Mouse (Mus musculus) lung, embryonic 14.5 days (tissue): ENCODE measurements around the gene Ogfr. TPM values are rescaled to one million over a fixed set of nuclear protein-coding genes. Genes with fewer than 3 reads are reported as not detected.

ENCODE experiments used
- ATAC-seq: fragments of 200-750 bp; cut with Nextera tagmentation; 2 replicates; pipeline ENCODE4 v1.8.0; 2017; ENCODE audit warnings: mild to moderate bottlenecking, moderate TSS enrichment, moderate library complexity; ENCODE audit not compliant: insufficient read depth
- DNase-seq: peaks from one replicate; pipeline ENCODE4 v3.0.0-alpha.2; 2015
- H3K27ac ChIP-seq: fragments of 300-500 bp; sonication (generic); 2 replicates; pipeline ENCODE4 v1.5.1; 2014; ENCODE audit warnings: low read depth, mild to moderate bottlenecking, moderate library complexity
- H3K27me3 ChIP-seq: fragments of 300-500 bp; sonication (generic); 2 replicates; pipeline ENCODE4 v1.6.1; 2014; ENCODE audit warnings: low read length, control low read depth; ENCODE audit not compliant: insufficient read depth
- H3K36me3 ChIP-seq: fragments of 300-500 bp; sonication (generic); 2 replicates; pipeline ENCODE4 v1.6.1; 2014; ENCODE audit warnings: control low read depth; ENCODE audit not compliant: insufficient read depth
- H3K4me1 ChIP-seq: fragments of 300-500 bp; sonication (generic); 2 replicates; pipeline ENCODE4 v1.6.1; 2014; ENCODE audit warnings: antibody characterized with exemption, control low read depth; ENCODE audit not compliant: insufficient read depth
- H3K4me2 ChIP-seq: fragments of 300-500 bp; sonication (generic); 2 replicates; pipeline ENCODE4 v1.6.1; 2014; ENCODE audit warnings: mild to moderate bottlenecking
- H3K4me3 ChIP-seq: fragments of 300-500 bp; sonication (generic); 2 replicates; pipeline ENCODE4 v1.5.1; 2014; ENCODE audit warnings: low read depth, low read length
- H3K9ac ChIP-seq: fragments of 300-500 bp; sonication (generic); 2 replicates; pipeline ENCODE4 v1.6.1; 2014
- H3K9me3 ChIP-seq: fragments of 300-500 bp; sonication (generic); 2 replicates; pipeline ENCODE4 v1.6.1; 2016; ENCODE audit warnings: low read depth, low read length, control low read depth
- CTCF ChIP-seq: IDR thresholded peaks from 2 replicates; pipeline ENCODE4 v1.5.1; 2016; ENCODE audit warnings: antibody characterized with exemption, low read depth
- WGBS: fragments of 180-500 bp; shearing (Covaris S2); extraction: QIAGEN DNeasy Blood & Tissue Kit; methylation state at CpG from one replicate; pipeline ENCODE4 v1.1.7; 2014; 5-methylcytosine and 5-hydroxymethylcytosine counted together
- polyA plus RNA-seq: library from polyadenylated mRNA; unstranded; fragments of >200 nt; fragmentation: Nextera tagmentation; extraction: Ambion mirVana; gene quantifications from 2 replicates; pipeline ENCODE4 v1.2.1, GENCODE M21; 2014

The Ogfr gene
- polyA plus RNA-seq, 1 experiment from 2014 or later, result 79.2 TPM

DNA sequence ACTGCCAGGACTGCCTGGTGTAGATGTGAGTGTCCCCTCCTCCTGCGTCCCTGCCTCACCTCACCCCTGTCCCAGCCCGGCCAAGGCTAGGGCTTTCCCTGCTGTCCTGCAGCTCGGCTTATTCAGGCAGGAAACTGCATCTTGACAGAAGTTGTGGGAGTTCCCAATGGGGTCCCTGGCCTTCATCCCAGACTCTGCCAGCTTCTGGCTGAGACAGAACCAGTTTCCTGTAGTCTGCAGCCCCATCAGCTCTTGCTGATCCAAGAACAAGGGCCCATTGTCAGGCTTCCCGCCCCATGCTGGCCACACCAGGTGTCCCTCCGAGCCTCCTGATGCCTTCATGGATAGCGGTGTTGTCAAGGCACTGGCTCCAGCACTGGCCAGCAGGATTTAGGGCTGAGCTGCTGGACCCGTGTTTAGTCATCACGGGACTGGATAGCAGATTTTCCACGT, 11.6 kb downstream of the Ogfr start:
- H3K4me1 ChIP-seq, result no peaks in the 10 kb centered on the region
- no peak for TF ChIP-seq CTCF
- H3K4me2 ChIP-seq, result no peak overlapping the region
- no peaks in the 10 kb centered on the region for H3K9me3 ChIP-seq
- ATAC-seq, result no peak
- H3K27ac ChIP-seq, result no peak overlapping the region
- DNase-seq, result peak; percentile 40
- H3K9ac ChIP-seq, result no peak overlapping the region
- WGBS, result 23% methylated on average over 9 of the region's 9 CpGs
- peaks cover 18% of the 10 kb centered on the region for H3K27me3 ChIP-seq
- peaks cover 5% of the 10 kb centered on the region; the same call in 1 of the 2 replicates for H3K36me3 ChIP-seq
- H3K4me3 ChIP-seq, result no peak overlapping the region

DNA sequence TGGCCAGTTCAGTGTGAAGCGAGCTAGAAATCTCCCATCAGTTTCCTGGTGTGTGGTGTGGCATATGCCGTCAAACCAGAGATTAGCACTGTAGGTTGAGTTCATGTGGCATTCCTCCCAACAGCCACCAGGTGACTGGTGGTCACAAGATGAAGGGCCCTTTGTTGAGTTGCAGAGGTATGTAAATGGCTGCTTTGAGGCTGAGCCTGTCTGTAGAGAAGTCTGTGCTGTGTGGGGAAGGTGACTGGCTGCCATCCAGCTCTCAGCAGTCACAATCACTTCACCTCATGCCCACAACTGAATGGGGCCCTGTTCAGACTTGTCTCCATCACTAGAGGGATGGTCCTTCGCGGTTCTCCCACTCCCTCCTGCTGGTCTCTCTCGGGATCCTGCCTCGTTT, 15.7 kb downstream of the Ogfr start:
- WGBS, result 43% methylated on average over 6 of the region's 6 CpGs
- peak; percentile 48 for ATAC-seq

DNA sequence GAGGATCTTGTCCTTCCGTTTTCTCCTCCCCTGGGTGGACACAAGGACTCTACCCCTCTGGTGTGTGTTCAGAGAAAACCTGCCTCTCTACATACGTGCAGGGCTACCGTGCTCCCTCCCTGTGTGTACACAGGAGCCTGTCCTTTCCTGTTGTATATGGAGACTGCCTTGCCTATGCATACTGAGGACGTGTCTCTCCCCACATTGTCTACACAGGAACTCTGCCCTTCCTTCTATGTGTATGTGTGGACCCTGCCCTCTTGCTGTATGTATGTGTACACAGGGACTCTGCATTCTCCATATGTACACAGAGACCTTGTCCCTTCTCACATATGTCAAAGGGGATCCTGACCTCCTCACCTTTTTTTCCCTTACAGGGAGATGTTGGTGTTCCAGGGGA, 21.2 kb downstream of the Ogfr start:
- no peaks in the 10 kb centered on the region for H3K27me3 ChIP-seq
- H3K9me3 ChIP-seq, result no peaks in the 10 kb centered on the region
- H3K4me1 ChIP-seq, result no peaks in the 10 kb centered on the region
- H3K4me2 ChIP-seq, result no peak overlapping the region
- no peak overlapping the region for H3K4me3 ChIP-seq
- H3K27ac ChIP-seq, result no peak overlapping the region
- H3K36me3 ChIP-seq, result no peaks in the 10 kb centered on the region
- WGBS, result 62% methylated on average over 4 of the region's 4 CpGs
- no peak for TF ChIP-seq CTCF
- ATAC-seq, result no peak
- no peak overlapping the region for H3K9ac ChIP-seq
- DNase-seq, result no peak

More for the DNA sequence above, 15.7 kb downstream of the Ogfr start:
- DNase-seq, result peak; percentile 31
- no peaks in the 10 kb centered on the region for H3K27me3 ChIP-seq
- H3K9me3 ChIP-seq, result no peaks in the 10 kb centered on the region
- H3K9ac ChIP-seq, result no peak overlapping the region
- H3K36me3 ChIP-seq, result no peaks in the 10 kb centered on the region
- 0 out of 2 replicates have a peak, but pooled peaks have one; percentile 31 for TF ChIP-seq CTCF
- H3K4me3 ChIP-seq, result no peak overlapping the region
- H3K4me1 ChIP-seq, result no peaks in the 10 kb centered on the region
- H3K27ac ChIP-seq, result no peak overlapping the region; the same call in 1 of the 2 replicates
- H3K4me2 ChIP-seq, result no peak overlapping the region

DNA sequence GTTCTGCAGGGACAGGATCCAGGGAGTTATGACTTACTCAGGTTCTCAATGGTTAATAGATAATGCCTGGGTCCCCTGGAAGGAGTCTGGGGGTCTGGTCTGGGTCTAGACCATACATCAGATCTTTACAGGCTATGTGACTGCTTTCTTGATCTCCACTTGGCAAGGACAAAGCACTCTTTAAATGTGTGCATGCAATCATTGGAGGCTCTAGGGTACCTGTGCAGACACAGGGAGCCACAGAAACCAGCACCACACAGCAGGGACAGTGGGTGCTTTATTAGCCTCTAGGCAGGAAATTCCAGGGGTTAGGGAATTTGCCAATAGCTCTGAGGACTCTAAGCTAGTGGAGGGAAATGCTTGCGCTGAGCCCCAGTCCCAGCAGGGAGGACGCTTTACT, 22.8 kb downstream of the Ogfr start:
- Histone ChIP-seq H3K27me3 (no peaks in the 10 kb centered on the region), H3K4me3 (no peak overlapping the region), H3K9me3 (no peaks in the 10 kb centered on the region), H3K36me3 (no peaks in the 10 kb centered on the region), H3K4me1 (no peaks in the 10 kb centered on the region), H3K4me2 (no peak overlapping the region), H3K9ac (no peak overlapping the region), H3K27ac (no peak overlapping the region)
- no peak for TF ChIP-seq CTCF
- DNase-seq (no peak), ATAC-seq (no peak)
- WGBS, result 57% methylated on average over 2 of the region's 2 CpGs

DNA sequence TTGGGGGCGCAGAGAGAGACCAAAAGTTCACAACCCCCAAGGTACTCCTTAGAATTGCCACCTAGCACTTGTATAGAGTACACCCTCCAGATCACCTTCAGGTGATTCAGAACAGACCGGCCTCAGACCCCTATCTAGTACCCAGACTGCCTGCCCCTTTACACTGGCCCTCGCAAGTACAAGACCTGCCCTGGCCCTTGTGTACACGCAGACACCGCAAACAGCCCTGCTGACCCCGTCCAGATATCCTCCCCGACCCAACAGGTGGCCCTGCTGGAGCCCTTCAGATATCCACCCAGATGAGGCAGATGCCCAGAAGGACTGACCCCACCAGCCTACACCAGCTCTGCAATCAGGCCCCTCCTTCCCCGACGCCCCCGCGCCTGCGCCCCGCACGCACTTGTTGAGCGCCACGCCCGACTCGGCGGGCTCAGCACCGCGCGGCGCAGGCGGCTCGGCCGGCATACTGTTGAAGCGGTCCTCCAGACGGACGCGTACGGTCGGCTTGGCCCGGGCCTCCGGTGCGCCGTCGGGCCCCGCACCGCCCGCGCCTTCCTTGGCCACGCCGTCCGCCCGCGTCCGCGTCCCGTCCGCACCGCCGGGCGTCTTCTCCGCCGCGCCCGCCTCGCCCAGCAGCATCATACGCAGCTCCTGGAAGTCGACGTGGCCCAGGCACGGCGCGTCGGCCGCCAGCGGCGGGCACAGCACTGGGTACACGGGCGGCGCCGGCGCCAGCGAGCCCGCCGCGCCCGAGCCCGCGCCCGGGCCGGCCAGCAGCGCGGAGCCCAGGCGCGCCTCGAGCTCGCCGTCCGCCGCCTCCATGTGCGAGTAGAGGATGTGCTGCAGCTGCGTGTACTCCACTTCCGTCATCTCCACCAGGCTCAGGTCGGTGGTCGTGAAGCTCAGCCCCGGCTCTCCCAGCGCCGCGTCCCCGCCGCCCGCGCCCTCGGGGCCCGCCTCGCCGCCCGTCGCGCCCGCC, 52.8 kb downstream of the Ogfr start:
- Histone ChIP-seq H3K27ac (no peak overlapping the region), H3K4me3 (peak overlapping the region; percentile 37), H3K36me3 (no peaks in the 10 kb centered on the region), H3K4me1 (no peaks in the 10 kb centered on the region), H3K9me3 (peaks cover 16% of the 10 kb centered on the region), H3K9ac (no peak overlapping the region), H3K4me2 (peak overlapping the region; percentile 53), H3K27me3 (peaks cover 30% of the 10 kb centered on the region)
- peak; percentile 34 for DNase-seq
- 2% methylated on average over 99 of the region's 112 CpGs for WGBS
- ATAC-seq, result peak; percentile 68
- no peak for TF ChIP-seq CTCF

- H3K9ac ChIP-seq, result no peak within 1 kb of the TSS
- no peaks in the 10 kb centered on the region for H3K4me1 ChIP-seq
- no peaks in the 10 kb centered on the region for H3K36me3 ChIP-seq
- ATAC-seq (no peak), DNase-seq (peak; percentile 17)
- peak within 1 kb of the TSS; percentile 37 for H3K4me3 ChIP-seq
- H3K27ac ChIP-seq, result no peak within 1 kb of the TSS
- no peak for TF ChIP-seq CTCF
- H3K27me3 ChIP-seq, result peaks cover 30% of the 10 kb centered on the region
- WGBS, result 3% methylated on average over 24 of the region's 56 CpGs
- H3K4me2 ChIP-seq, result peak within 1 kb of the TSS; percentile 53
- peaks cover 16% of the 10 kb centered on the region for H3K9me3 ChIP-seq
Observed at GRCm38 (mm10) chr2:180642555-180643260, 53.7 kb downstream of the Ogfr start, which contains the start of gene Tcfl5. Gene Tcfl5, minus strand, starts transcription at chr2:180642708.

DNA sequence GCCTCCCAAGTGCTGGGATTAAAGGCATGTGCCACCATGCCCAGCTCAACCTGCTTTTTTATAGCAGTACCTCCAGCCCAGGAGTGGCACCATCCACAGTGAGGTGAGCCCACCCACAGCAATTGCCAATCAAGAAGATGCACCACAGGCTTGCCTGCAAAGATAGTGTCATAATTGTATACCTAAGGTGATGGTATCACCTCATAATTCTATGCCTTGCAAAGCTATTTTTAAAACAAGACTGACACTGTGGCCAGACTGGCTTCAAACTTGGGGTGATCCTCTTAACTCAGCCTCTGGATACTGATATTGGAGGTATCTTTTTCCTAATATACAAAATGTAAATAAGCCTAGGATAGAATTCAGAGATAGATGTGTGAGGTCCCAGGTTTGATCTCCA, 54.6 kb downstream of the Ogfr start:
- peaks cover 16% of the 10 kb centered on the region for H3K9me3 ChIP-seq
- ATAC-seq (no peak), DNase-seq (no peak)
- no peaks in the 10 kb centered on the region for H3K4me1 ChIP-seq
- TF ChIP-seq CTCF, result no peak
- H3K9ac ChIP-seq, result no peak overlapping the region
- peaks cover 30% of the 10 kb centered on the region for H3K27me3 ChIP-seq
- no peak overlapping the region for H3K4me3 ChIP-seq
- H3K4me2 ChIP-seq, result no peak overlapping the region
- no peaks in the 10 kb centered on the region for H3K36me3 ChIP-seq
- no peak overlapping the region for H3K27ac ChIP-seq

Other genes starting within 250 kb of the Ogfr start
- 0.39 and 0.47 TPM in 2 replicates for gene Slco4a1, start 133.0 kb upstream of the Ogfr start, polyA plus RNA-seq
- gene Ntsr1, start 89.3 kb upstream of the Ogfr start, polyA plus RNA-seq, result 2.6 and 3.0 TPM in 2 replicates
- gene Mrgbp, start 7.9 kb upstream of the Ogfr start, polyA plus RNA-seq, result 34.7 and 39.0 TPM in 2 replicates
- gene Col9a3, start 8.5 kb downstream of the Ogfr start, polyA plus RNA-seq, result 24.2 and 29.0 TPM in 2 replicates
- gene Tcfl5, start 53.5 kb downstream of the Ogfr start, polyA plus RNA-seq, result 0.14 and 0.17 TPM in 2 replicates
- gene Dido1, start 120.8 kb downstream of the Ogfr start, polyA plus RNA-seq, result 34.1 and 36.0 TPM in 2 replicates
- gene Gid8, start 120.9 kb downstream of the Ogfr start, polyA plus RNA-seq, result 58.6 and 59.1 TPM in 2 replicates
- gene Slc17a9, start 136.0 kb downstream of the Ogfr start, polyA plus RNA-seq, result 0.80 and 0.88 TPM in 2 replicates
- not detected in 2 replicates for gene Bhlhe23, start 187.7 kb downstream of the Ogfr start, polyA plus RNA-seq